Mouse (Mus musculus) E14TG2a.4 (cell line): Measurements from ENCODE around the gene Dtx3.

Experiments used
- CTCF ChIP-seq: conservative IDR thresholded peaks from 2 replicates; pipeline ENCODE4 v1.5.1; 2014; ENCODE audit warnings: low read length
- NANOG ChIP-seq: IDR thresholded peaks from 2 replicates; pipeline ENCODE4 v1.6.1; 2014; ENCODE audit warnings: borderline replicate concordance, low read length, mixed read lengths

GRCm38 (mm10) chr10:127167614-127168192, 27.8 kb downstream of the Dtx3 start:
- TF ChIP-seq CTCF (no peak), NANOG (no peak)
